Mouse (Mus musculus) left cerebral cortex, adult 11 months (tissue): ENCODE data around the gene Tmem251.

Source experiments
- DNase-seq: peaks from one replicate; pipeline ENCODE4 v3.0.0; 2022; ENCODE audit warnings: low spot score

Gene Tmem251

GRCm38 (mm10) chr12:102757055-102757688 is 13.6 kb downstream of the Tmem251 start:
- no peak for DNase-seq

GRCm38 (mm10) chr12:102757689-102758402 is 14.3 kb downstream of the Tmem251 start, which contains the start of the genes Gm28051, Gon7 and Ubr7:
Gene Gm28051, minus strand, starts transcription at chr12:102757765.
Gene Gon7, minus strand, starts transcription at chr12:102757803.
Gene Ubr7, plus strand, starts transcription at chr12:102757967.
- DNase-seq = peak; percentile 95

GRCm38 (mm10) chr12:102758403-102758756 is 14.8 kb downstream of the Tmem251 start, which contains the start of gene Gm20604:
Gene Gm20604, minus strand, starts transcription at chr12:102758672.
- DNase-seq = no peak

- DNase-seq = no peak
These were observed 15.4 kb downstream of the Tmem251 start for GRCm38 (mm10) chr12:102758936-102759335.

- DNase-seq = no peak
These were observed 18.1 kb downstream of the Tmem251 start for GRCm38 (mm10) chr12:102761668-102762067.

GRCm38 (mm10) chr12:102763696-102764095 is 20.1 kb downstream of the Tmem251 start:
- DNase-seq = no peak

GRCm38 (mm10) chr12:102769000-102769399 is 25.4 kb downstream of the Tmem251 start:
- DNase-seq = no peak

GRCm38 (mm10) chr12:102771601-102772000 is 28.0 kb downstream of the Tmem251 start:
- DNase-seq = no peak

- DNase-seq = no peak
These were observed 29.1 kb downstream of the Tmem251 start for GRCm38 (mm10) chr12:102772676-102773075.

- no peak for DNase-seq
These were observed 32.5 kb downstream of the Tmem251 start for GRCm38 (mm10) chr12:102776035-102776434.

GRCm38 (mm10) chr12:102778151-102778550 is 34.6 kb downstream of the Tmem251 start:
- DNase-seq = no peak

GRCm38 (mm10) chr12:102779452-102779851 is 35.9 kb downstream of the Tmem251 start:
- no peak for DNase-seq

- DNase-seq = no peak
These were observed 39.3 kb downstream of the Tmem251 start for GRCm38 (mm10) chr12:102782841-102783240.

- DNase-seq = no peak
These were observed 41.5 kb downstream of the Tmem251 start for GRCm38 (mm10) chr12:102784899-102785592.

- DNase-seq = no peak
These were observed 42.0 kb downstream of the Tmem251 start for GRCm38 (mm10) chr12:102785593-102785985.

GRCm38 (mm10) chr12:102787927-102788326 is 44.4 kb downstream of the Tmem251 start:
- DNase-seq = no peak
